Mouse (Mus musculus): ENCODE results near the gene Pphln1. TPM values are rescaled to one million over a fixed set of nuclear protein-coding genes. Genes with fewer than 3 reads are reported as not detected.

The Pphln1 gene
- total RNA-seq, 2 experiments from 2014 or later, result 57.9 to 60.3 TPM

GRCm38 (mm10) chr15:93420596-93420995, 22.4 kb downstream of the Pphln1 start:
- no peak for ATAC-seq (replicated peaks; ENCODE audit: low FRiP score, low TSS enrichment, poor library complexity, severe bottlenecking)

- ATAC-seq (replicated peaks; ENCODE audit: low FRiP score, low TSS enrichment, poor library complexity, severe bottlenecking), result peak; percentile 80
Observed at GRCm38 (mm10) chr15:93422537-93422936, 24.4 kb downstream of the Pphln1 start.

DNA sequence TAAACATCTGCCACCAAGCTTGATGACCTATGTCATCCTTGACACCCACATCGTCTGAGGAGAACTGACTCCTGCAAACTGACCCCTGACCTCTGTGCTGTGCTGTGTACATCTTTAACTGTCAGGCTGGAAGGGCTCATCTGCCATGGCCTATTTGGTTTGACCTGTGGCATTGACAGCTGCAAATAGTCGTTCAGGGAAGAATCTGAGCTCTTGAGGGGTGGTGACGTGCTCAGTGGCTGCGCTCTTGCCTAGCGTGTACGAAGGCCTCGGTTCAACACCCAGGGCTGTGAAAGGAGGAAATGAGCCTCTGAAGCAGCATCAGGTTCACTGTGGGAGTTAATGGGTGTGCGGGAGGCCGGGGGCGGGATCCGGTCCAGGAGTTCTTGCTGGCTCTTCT, 35.7 kb downstream of the Pphln1 start:
- ATAC-seq (replicated peaks; ENCODE audit: low FRiP score, low TSS enrichment, poor library complexity, severe bottlenecking), result no peak

GRCm38 (mm10) chr15:93435998-93436397, 37.8 kb downstream of the Pphln1 start:
- ATAC-seq (replicated peaks; ENCODE audit: low FRiP score, low TSS enrichment, poor library complexity, severe bottlenecking), result no peak

- peak; percentile 70 for ATAC-seq (replicated peaks; ENCODE audit: low FRiP score, low TSS enrichment, poor library complexity, severe bottlenecking)
Observed at GRCm38 (mm10) chr15:93438663-93439062, 40.5 kb downstream of the Pphln1 start.

DNA sequence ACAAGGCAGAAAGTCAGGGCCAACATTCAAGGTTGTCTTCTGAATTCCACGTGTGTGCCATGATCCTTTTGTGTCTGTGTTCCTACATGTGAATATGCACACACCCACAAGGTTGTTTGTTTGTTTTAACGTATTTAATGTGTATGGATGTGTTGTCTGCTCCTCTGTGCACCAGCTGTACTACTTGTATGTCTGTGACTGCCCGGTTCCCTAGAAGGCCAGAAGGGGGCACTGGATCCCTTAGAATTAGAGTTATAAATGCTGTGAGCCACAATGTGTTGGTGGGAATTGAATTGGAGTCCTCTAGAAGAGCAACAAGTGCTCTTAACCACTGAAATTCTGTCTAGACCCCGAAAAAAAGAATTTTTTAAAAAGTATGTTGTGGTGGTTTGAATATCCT, 44.1 kb downstream of the Pphln1 start:
- peak; percentile 58; the same call in 1 of the 2 replicates for ATAC-seq (replicated peaks; ENCODE audit: low FRiP score, low TSS enrichment, poor library complexity, severe bottlenecking)

DNA sequence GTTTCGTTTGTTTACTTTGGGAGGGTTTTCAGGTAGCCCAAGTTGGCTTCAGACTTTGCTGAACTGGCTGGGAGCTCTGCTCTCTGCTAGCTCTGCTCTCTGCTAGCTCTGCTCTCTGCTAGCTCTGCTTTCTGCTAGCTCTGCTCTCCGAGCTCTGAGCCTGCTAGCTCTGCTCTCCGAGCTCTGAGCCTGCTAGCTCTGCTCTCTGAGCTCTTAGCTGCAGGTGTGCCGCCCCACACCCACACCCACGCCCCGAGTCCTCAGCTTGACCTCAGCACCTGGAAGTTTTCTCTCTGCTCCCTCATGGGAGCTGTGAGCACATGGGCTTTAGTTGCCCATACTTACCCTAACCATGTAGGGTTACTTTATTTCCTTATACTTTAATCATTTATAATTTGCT, 45.5 kb downstream of the Pphln1 start:
- no peak for ATAC-seq (replicated peaks; ENCODE audit: low FRiP score, low TSS enrichment, poor library complexity, severe bottlenecking)

- ATAC-seq (replicated peaks; ENCODE audit: low FRiP score, low TSS enrichment, poor library complexity, severe bottlenecking), result no peak
Observed at GRCm38 (mm10) chr15:93448862-93449261, 50.7 kb downstream of the Pphln1 start.

GRCm38 (mm10) chr15:93453296-93453695, 55.1 kb downstream of the Pphln1 start:
- ATAC-seq (replicated peaks; ENCODE audit: low FRiP score, low TSS enrichment, poor library complexity, severe bottlenecking), result no peak

DNA sequence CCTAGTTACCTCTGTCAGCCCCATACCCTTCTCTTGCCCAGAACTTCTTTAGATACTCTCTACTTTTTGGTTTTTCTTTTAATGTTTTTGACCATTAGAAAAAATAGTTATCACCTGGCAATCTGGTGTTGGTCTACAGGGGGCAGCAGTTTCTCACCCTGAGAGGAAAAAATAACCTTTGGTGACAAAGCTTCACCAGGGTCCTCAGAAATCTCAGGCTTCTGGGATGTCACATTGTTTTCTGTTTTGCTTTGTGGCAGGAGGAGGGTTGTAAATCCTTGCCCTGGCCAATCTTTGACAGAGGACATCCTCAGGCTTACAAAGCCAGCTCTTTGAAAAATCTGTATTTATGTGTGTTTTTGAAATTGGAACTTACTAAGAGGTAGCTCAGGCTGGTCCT, 57.9 kb downstream of the Pphln1 start:
- ATAC-seq (replicated peaks; ENCODE audit: low FRiP score, low TSS enrichment, poor library complexity, severe bottlenecking), result no peak

- no peak for ATAC-seq (replicated peaks; ENCODE audit: low FRiP score, low TSS enrichment, poor library complexity, severe bottlenecking)
Observed at GRCm38 (mm10) chr15:93459422-93459821, 61.3 kb downstream of the Pphln1 start.

DNA sequence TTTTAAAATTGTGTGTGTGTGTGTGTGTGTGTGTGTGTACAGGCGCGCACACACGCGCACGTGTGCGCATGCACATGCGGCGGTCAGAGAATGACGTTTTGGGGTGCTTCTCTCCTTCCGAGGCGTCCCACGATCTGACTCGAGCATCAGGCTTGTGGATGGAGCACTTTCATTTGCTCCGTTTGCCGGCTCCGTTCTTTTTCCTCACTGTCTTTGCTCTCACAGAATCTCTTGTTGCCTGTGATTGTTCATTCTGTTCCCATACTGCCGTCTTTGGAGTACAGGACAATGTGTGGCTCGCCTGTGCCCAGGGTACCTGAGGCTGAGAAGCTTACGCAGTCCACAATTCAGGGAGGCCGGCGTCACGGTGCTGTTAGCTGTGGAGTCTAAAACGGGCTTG, 62.9 kb downstream of the Pphln1 start:
- ATAC-seq (replicated peaks; ENCODE audit: low FRiP score, low TSS enrichment, poor library complexity, severe bottlenecking), result no peak

GRCm38 (mm10) chr15:93471651-93472050, 73.5 kb downstream of the Pphln1 start:
- ATAC-seq (replicated peaks; ENCODE audit: low FRiP score, low TSS enrichment, poor library complexity, severe bottlenecking), result no peak

- no peak for ATAC-seq (replicated peaks; ENCODE audit: low FRiP score, low TSS enrichment, poor library complexity, severe bottlenecking)
Observed at GRCm38 (mm10) chr15:93472089-93472488, 73.9 kb downstream of the Pphln1 start.

GRCm38 (mm10) chr15:93474277-93474676, 76.1 kb downstream of the Pphln1 start:
- ATAC-seq (replicated peaks; ENCODE audit: low FRiP score, low TSS enrichment, poor library complexity, severe bottlenecking), result no peak

- no peak for ATAC-seq (replicated peaks; ENCODE audit: low FRiP score, low TSS enrichment, poor library complexity, severe bottlenecking)
Observed at GRCm38 (mm10) chr15:93475688-93476087, 77.5 kb downstream of the Pphln1 start.

GRCm38 (mm10) chr15:93477729-93478128, 79.6 kb downstream of the Pphln1 start:
- ATAC-seq (replicated peaks; ENCODE audit: low FRiP score, low TSS enrichment, poor library complexity, severe bottlenecking), result no peak

DNA sequence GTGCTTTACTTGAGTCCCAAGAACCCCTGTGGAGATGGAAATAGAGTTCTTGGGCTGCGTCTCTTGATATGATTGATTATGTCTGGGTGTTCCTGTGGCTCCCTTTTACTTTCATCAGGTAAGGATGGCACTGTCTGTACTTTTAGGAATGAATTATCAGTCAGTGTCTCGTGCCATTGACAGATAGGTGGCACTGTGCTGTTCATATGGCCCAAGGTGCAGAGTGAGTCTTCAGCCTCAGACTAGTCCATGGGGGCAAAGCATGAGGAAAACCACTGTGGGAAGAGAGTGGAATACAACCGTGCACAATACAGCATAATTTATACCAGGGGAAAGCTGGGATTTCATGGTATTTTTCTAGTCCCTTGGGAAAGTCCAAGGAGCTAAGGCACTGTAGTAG, 80.5 kb downstream of the Pphln1 start:
- peak; percentile 51; the same call in 1 of the 2 replicates for ATAC-seq (replicated peaks; ENCODE audit: low FRiP score, low TSS enrichment, poor library complexity, severe bottlenecking)

DNA sequence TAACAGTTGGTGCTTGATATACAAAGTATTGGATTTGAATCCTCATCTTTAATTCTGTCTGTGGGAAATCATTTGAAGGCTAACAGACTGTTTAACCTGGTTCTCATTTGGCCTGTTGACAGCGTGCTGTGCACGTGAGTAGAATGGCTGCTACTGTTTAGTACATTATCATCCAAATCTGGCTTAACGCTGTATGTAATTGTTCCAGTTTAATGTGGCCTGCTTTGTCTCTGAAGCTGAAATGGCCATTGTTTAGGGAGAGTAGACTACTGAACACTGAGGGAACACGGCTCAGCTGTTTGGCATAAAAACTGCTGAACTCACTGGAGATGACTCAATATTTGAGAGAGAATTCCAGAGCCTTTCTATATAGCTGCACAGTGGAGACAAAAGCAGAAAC, 81.3 kb downstream of the Pphln1 start:
- no peak for ATAC-seq (replicated peaks; ENCODE audit: low FRiP score, low TSS enrichment, poor library complexity, severe bottlenecking)

GRCm38 (mm10) chr15:93481112-93481511, 83.0 kb downstream of the Pphln1 start:
- no peak for ATAC-seq (replicated peaks; ENCODE audit: low FRiP score, low TSS enrichment, poor library complexity, severe bottlenecking)

DNA sequence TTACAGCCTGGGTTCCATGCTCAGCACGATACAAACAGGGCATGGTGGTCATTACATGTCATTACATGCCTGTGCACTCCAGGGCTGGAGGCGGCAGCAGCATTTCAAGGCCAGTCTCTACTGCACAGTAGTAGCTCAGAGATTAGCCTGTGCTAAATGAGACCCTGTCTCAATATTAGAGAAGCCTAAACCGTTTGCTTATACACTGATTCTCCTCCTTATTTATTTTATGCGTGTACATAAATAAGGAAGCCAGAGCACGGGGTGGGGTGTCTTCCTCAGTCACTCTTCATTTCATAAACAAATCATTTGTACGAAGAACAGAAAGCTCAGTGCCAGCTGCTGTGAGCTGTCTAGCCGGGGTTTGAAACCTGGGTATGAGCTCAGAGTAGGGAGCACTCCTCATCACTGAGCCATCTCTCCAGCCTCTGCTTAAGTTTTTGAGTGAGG, 86.1 kb downstream of the Pphln1 start:
- ATAC-seq (replicated peaks; ENCODE audit: low FRiP score, low TSS enrichment, poor library complexity, severe bottlenecking), result peak; percentile 77

GRCm38 (mm10) chr15:93485252-93485651, 87.1 kb downstream of the Pphln1 start:
- no peak for ATAC-seq (replicated peaks; ENCODE audit: low FRiP score, low TSS enrichment, poor library complexity, severe bottlenecking)

Data from megakaryocyte-erythroid progenitor cell, adult 5-6 weeks (primary cell).